Mouse (Mus musculus) monocyte, adult 5-6 weeks (primary cell): ENCODE data around the gene Ccdc93. TPM values are rescaled to one million over a fixed set of nuclear protein-coding genes. Genes with fewer than 3 reads are reported as not detected.
A peak's percentile ranks its signal among the peaks of the same experiment; 100 is the strongest.

ENCODE experiments used
- ATAC-seq: fragments of 153-309, 156-312 bp; replicated peaks from 2 replicates; pipeline ENCODE4 v1.8.0; 2017; ENCODE audit warnings: mild to moderate bottlenecking; ENCODE audit not compliant: low TSS enrichment, insufficient number of reproducible peaks, severe bottlenecking, poor library complexity, low FRiP score
- total RNA-seq: library from RNA; stranded (forward); fragments of 200-1000, 200-491, 200-594 nt; gene quantifications from 3 replicates; pipeline ENCODE4 v1.2.3, GENCODE M21; 2017

The Ccdc93 gene
- total RNA-seq, 1 experiment from 2014 or later, result 23.2 TPM

GRCm38 (mm10) chr1:121440535-121441381, 9.9 kb downstream of the Ccdc93 start:
- no peak for ATAC-seq

GRCm38 (mm10) chr1:121444147-121444546, 13.3 kb downstream of the Ccdc93 start:
- ATAC-seq, result no peak

- ATAC-seq, result no peak
These were observed 16.4 kb downstream of the Ccdc93 start for GRCm38 (mm10) chr1:121447216-121447615.

GRCm38 (mm10) chr1:121448166-121448565, 17.3 kb downstream of the Ccdc93 start:
- ATAC-seq, result no peak

- ATAC-seq, result no peak
These were observed 20.2 kb downstream of the Ccdc93 start for GRCm38 (mm10) chr1:121451009-121451408.

GRCm38 (mm10) chr1:121452498-121452897, 21.6 kb downstream of the Ccdc93 start:
- no peak for ATAC-seq

GRCm38 (mm10) chr1:121453053-121453452, 22.2 kb downstream of the Ccdc93 start:
- no peak for ATAC-seq

GRCm38 (mm10) chr1:121454951-121455350, 24.1 kb downstream of the Ccdc93 start:
- ATAC-seq, result no peak

GRCm38 (mm10) chr1:121460077-121460476, 29.2 kb downstream of the Ccdc93 start:
- ATAC-seq, result no peak

GRCm38 (mm10) chr1:121461895-121462294, 31.0 kb downstream of the Ccdc93 start:
- peak; percentile 69 for ATAC-seq

- 0 out of 2 replicates have a peak, but pooled peaks have one; percentile 16 for ATAC-seq
These were observed 31.8 kb downstream of the Ccdc93 start for GRCm38 (mm10) chr1:121462643-121463042.

- ATAC-seq, result no peak
These were observed 33.0 kb downstream of the Ccdc93 start for GRCm38 (mm10) chr1:121463806-121464205.

GRCm38 (mm10) chr1:121466276-121466675, 35.4 kb downstream of the Ccdc93 start:
- no peak for ATAC-seq

- no peak for ATAC-seq
These were observed 37.4 kb downstream of the Ccdc93 start for GRCm38 (mm10) chr1:121468271-121468670.

- ATAC-seq, result no peak
These were observed 40.7 kb downstream of the Ccdc93 start for GRCm38 (mm10) chr1:121471503-121471902.

GRCm38 (mm10) chr1:121477716-121478115, 46.9 kb downstream of the Ccdc93 start:
- ATAC-seq, result no peak

GRCm38 (mm10) chr1:121478284-121478980, 47.6 kb downstream of the Ccdc93 start:
- peak; percentile 25; the same call in 1 of the 2 replicates for ATAC-seq

- ATAC-seq, result no peak
These were observed 48.6 kb downstream of the Ccdc93 start for GRCm38 (mm10) chr1:121479403-121479802.

- ATAC-seq, result no peak
These were observed 52.2 kb downstream of the Ccdc93 start for GRCm38 (mm10) chr1:121483091-121483490.

- no peak for ATAC-seq
These were observed 56.0 kb downstream of the Ccdc93 start for GRCm38 (mm10) chr1:121486803-121487202.
